Mouse (Mus musculus): ENCODE results near the gene Aen. TPM values are rescaled to one million over a fixed set of nuclear protein-coding genes. Genes with fewer than 3 reads are reported as not detected.

Gene Aen
- polyA plus RNA-seq, 1 experiment: 41.8 TPM

DNA sequence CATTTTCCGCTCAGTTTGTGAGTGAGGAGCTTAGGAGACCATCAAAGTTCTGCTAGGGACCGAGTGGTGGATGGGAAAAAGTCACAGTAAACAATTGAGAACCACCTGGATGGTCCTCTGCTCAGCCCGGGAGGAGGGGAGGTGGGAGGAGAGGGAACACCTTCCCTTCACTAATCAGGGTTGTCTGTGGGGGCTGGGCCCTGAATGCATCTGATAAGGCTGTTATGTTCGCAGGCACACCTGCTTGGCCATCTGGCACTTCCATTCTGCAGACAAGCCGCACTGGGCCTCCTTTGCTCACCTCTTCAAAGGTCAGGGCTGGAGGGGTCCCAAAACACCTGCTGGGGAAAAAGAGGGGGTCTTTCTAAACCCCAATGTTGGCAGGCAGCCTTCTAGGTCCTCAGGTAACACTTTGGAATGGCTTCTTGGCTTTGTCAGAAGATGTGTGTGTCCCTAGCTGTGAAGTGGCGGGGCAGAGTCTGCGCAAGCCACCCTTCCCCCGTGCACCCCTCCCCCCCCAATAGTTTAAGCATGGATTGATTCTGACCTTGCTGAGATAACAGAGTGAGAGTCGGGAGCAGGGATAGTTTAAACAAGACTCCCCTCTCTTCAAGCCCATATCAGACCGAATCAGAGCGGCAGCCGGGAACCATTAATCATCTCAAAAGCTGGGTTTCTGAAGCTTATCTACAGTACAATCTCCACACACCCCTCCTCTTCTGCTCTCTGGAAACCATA lies 30.3 kb upstream of the Aen start:
- TF ChIP-seq CTCF (IDR thresholded peaks at IDR 0.05; ENCODE audit: control insufficient read depth, insufficient read depth, low read length) (no peak), POLR2A (IDR thresholded peaks at IDR 0.05; ENCODE audit: borderline replicate concordance, control insufficient read depth, low read depth, low read length) (no peak)
- Histone ChIP-seq H3K4me1 (ENCODE audit: control insufficient read depth, insufficient read depth, low read length) (peaks cover 1% of the 10 kb centered on the region; the same call in 1 of the 2 replicates), H3K27ac (ENCODE audit: control insufficient read depth, insufficient read depth, low read depth, low read length, poor library complexity) (no peak overlapping the region; the same call in 1 of the 2 replicates), H3K4me3 (replicated peaks; ENCODE audit: control insufficient read depth, low read depth, low read length) (no peak overlapping the region)
- 60% methylated on average over 12 of the region's 12 CpGs for whole genome bisulfite sequencing

DNA sequence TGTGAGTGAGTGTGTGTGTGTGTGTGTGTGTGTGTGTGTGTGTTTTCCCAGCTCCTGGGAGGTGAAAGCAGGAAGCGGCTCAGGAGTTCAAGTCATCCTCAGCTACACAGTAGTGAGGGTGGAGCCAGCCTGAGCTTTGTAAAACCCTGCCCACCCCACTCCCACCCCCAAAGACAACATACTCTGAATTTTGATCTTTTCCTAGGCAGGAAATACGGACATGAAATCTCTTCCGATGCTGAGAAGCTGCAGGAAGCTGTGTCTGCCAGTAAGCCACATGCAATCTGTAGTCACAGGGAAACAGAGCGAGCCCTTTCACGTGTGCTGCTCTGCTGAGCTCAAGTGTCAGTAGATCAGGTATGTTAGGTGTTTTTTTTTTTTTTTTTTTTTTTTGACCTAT lies 26.9 kb upstream of the Aen start:
- no peak overlapping the region for H3K4me3 ChIP-seq (replicated peaks; ENCODE audit: control insufficient read depth, low read depth, low read length)
- no peak for TF ChIP-seq CTCF (IDR thresholded peaks at IDR 0.05; ENCODE audit: control insufficient read depth, insufficient read depth, low read length)
- no peak for TF ChIP-seq POLR2A (IDR thresholded peaks at IDR 0.05; ENCODE audit: borderline replicate concordance, control insufficient read depth, low read depth, low read length)
- H3K27ac ChIP-seq (ENCODE audit: control insufficient read depth, insufficient read depth, low read depth, low read length, poor library complexity): no peak overlapping the region
- H3K4me1 ChIP-seq (ENCODE audit: control insufficient read depth, insufficient read depth, low read length): peaks cover 1% of the 10 kb centered on the region; the same call in 1 of the 2 replicates
- 38% methylated on average over 5 of the region's 5 CpGs for WGBS

DNA sequence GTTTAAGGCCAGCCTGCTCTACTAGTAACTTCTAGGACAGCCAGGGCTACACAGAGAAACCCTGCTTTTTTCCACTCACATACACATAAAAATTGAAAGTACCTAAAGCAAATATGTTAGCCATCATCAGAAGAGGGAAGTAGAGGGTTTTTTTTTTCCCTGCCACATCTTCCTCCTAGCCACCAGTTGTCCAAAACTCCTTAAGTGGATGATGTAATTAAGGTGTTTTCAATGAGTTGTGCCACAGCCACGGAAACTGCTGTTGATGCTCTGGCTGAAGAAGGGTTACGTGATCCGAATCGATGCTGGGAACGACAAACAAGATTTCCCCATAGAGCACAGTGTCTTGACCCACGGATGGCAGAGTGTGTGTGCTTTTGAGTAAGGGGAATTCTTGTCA lies 23.3 kb upstream of the Aen start:
- Histone ChIP-seq H3K4me1 (ENCODE audit: control insufficient read depth, insufficient read depth, low read length) (no peaks in the 10 kb centered on the region), H3K27ac (ENCODE audit: control insufficient read depth, insufficient read depth, low read depth, low read length, poor library complexity) (no peak overlapping the region), H3K4me3 (replicated peaks; ENCODE audit: control insufficient read depth, low read depth, low read length) (no peak overlapping the region)
- TF ChIP-seq CTCF (IDR thresholded peaks at IDR 0.05; ENCODE audit: control insufficient read depth, insufficient read depth, low read length): no peak
- no peak for TF ChIP-seq POLR2A (IDR thresholded peaks at IDR 0.05; ENCODE audit: borderline replicate concordance, control insufficient read depth, low read depth, low read length)
- 19% methylated on average over 6 of the region's 6 CpGs for WGBS

DNA sequence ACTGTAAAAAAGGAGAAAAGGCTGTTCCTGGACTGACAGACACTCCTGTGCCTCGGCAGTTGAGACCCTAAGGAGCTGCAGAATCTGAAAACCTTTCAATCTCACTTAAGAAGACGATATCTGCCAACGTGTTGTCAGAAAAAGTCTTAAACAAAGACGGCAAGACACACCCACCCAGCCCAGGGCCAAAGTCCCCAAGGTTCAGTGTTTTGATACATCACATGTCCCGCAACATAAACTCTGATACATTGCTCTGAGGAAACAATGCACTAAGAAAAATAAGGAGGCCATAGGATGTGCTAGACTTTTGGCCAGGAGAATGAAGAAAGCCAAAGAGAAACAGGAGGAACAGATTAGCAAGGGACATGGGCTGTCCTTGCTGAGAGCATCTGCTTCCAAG lies 22.8 kb upstream of the Aen start:
- no peak for TF ChIP-seq CTCF (IDR thresholded peaks at IDR 0.05; ENCODE audit: control insufficient read depth, insufficient read depth, low read length)
- no peak for TF ChIP-seq POLR2A (IDR thresholded peaks at IDR 0.05; ENCODE audit: borderline replicate concordance, control insufficient read depth, low read depth, low read length)
- no peak overlapping the region for H3K4me3 ChIP-seq (replicated peaks; ENCODE audit: control insufficient read depth, low read depth, low read length)
- H3K27ac ChIP-seq (ENCODE audit: control insufficient read depth, insufficient read depth, low read depth, low read length, poor library complexity): no peak overlapping the region
- 69% methylated on average over 5 of the region's 5 CpGs for WGBS
- no peaks in the 10 kb centered on the region for H3K4me1 ChIP-seq (ENCODE audit: control insufficient read depth, insufficient read depth, low read length)

DNA sequence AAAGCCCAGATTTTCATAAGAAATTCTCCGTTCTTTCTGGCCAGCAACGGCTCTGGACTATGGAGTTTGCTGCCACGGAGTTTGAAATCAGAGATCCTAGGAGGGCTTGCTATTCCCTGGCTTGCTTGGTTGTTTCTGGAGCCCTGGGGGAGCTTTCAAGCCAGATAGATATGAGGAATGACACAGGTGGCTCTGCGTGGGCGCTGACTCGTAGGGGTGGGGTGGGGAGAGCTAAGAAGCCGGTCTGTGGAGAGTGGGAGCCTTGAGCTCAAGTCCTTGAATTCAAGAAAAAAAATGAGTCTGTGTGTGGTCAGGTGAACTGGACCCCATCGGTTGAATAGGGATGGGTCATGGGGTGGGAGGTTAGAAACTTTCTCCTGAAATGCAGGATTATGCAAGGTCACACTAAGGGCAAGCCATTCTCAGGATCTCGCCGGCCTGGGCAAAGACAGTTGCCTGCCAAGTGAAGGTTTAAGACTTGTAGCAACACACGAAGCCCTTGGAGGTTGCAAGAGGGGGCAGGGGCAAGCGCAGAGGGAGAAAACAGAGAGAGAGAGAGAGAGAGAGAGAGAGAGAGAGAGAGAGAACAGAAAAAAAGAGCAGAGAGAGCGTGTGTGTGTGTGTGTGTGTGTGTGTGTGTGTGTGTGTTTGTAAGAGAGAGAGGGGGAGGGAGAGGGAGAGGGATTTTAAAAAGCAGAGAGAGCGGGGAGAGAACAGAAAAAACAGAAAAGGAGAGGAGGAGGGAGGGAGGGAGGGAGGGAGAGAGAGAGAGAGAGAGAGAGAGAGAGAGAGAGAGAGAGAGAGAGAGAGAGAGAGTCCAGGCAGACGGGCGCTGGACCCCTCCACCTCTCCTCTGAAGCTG lies 13.8 kb upstream of the Aen start:
- TF ChIP-seq POLR2A (IDR thresholded peaks at IDR 0.05; ENCODE audit: borderline replicate concordance, control insufficient read depth, low read depth, low read length) (no peak), CTCF (IDR thresholded peaks at IDR 0.05; ENCODE audit: control insufficient read depth, insufficient read depth, low read length) (no peak)
- WGBS: 26% methylated on average over 16 of the region's 16 CpGs
- no peak overlapping the region for H3K27ac ChIP-seq (ENCODE audit: control insufficient read depth, insufficient read depth, low read depth, low read length, poor library complexity)
- H3K4me3 ChIP-seq (replicated peaks; ENCODE audit: control insufficient read depth, low read depth, low read length): no peak overlapping the region
- H3K4me1 ChIP-seq (ENCODE audit: control insufficient read depth, insufficient read depth, low read length): no peaks in the 10 kb centered on the region

DNA sequence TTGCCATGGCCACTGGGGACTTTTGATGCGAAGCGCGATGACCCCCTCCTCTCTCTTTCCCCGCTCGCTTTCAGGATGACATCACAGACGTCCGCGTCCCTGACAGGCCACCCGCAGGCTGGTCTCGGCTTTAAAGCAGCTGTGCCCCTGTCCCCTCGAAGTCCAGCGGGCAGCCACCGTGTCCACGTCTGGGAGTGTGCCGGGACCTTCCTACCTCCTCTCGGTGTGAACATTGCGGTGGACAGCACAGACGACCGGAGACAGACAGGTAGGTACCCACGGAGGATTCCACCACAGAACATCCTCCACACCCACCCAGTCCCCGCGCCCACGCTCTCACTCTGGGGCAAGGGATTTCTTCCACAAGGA lies 13.2 kb upstream of the Aen start:
- Histone ChIP-seq H3K27ac (ENCODE audit: control insufficient read depth, insufficient read depth, low read depth, low read length, poor library complexity) (no peak overlapping the region), H3K4me3 (replicated peaks; ENCODE audit: control insufficient read depth, low read depth, low read length) (no peak overlapping the region), H3K4me1 (ENCODE audit: control insufficient read depth, insufficient read depth, low read length) (no peaks in the 10 kb centered on the region)
- TF ChIP-seq CTCF (IDR thresholded peaks at IDR 0.05; ENCODE audit: control insufficient read depth, insufficient read depth, low read length) (no peak), POLR2A (IDR thresholded peaks at IDR 0.05; ENCODE audit: borderline replicate concordance, control insufficient read depth, low read depth, low read length) (no peak)
- WGBS: 4% methylated on average over 23 of the region's 23 CpGs

DNA sequence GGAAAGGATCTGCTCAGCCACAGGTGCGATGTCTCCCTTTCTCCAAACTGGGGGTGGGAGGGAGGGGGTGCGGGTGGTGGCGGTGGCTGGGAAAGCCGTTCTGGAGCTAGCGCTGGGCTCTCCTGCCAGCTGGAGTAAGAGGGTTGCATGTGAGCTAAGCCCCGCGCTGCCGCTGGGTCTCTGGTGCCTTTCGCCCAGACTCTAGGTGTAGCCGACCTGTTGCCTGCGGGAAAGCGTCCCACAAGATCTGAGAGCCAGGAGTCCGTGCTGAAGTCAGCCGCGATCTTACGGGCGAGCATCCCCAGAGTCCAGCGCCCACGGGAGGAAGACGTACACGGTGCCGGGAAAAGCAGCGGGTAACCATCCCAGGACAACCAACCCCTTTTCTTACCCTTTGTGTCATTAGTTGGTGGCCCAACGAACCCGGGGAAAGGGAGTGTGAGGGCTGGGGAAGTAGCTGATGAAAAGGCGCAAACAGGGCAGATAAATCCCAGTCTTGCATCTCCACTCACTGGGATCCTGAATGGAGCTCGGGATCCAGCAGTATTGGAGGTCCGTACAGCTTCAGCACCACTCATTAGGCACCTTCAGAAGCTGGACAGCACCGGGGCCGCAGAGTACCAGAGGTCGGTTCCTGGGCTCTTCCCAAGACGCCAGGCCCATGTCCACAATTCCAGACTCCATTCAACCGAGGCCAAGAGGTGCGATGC lies 12.5 kb upstream of the Aen start:
- no peak overlapping the region for H3K4me3 ChIP-seq (replicated peaks; ENCODE audit: control insufficient read depth, low read depth, low read length)
- 7% methylated on average over 34 of the region's 34 CpGs for WGBS
- no peaks in the 10 kb centered on the region for H3K4me1 ChIP-seq (ENCODE audit: control insufficient read depth, insufficient read depth, low read length)
- no peak for TF ChIP-seq CTCF (IDR thresholded peaks at IDR 0.05; ENCODE audit: control insufficient read depth, insufficient read depth, low read length)
- no peak for TF ChIP-seq POLR2A (IDR thresholded peaks at IDR 0.05; ENCODE audit: borderline replicate concordance, control insufficient read depth, low read depth, low read length)
- no peak overlapping the region for H3K27ac ChIP-seq (ENCODE audit: control insufficient read depth, insufficient read depth, low read depth, low read length, poor library complexity)

DNA sequence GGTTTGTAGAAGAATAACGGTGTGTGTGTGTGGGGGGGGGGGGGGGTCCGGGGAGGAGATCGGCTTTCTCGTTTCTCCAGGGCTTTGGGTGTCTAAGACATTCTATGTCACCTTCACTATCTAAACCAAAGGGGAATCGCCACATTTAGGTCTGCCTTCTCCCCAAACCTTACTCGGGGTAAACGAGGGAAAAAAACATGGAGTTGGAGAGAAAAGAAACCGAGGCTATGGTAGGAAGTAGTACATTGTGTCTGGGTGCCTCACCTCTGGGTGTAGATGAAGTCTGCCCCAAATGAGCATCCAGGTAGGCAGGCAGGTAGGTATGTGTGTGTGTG lies 12.0 kb upstream of the Aen start:
- TF ChIP-seq POLR2A (IDR thresholded peaks at IDR 0.05; ENCODE audit: borderline replicate concordance, control insufficient read depth, low read depth, low read length): no peak
- TF ChIP-seq CTCF (IDR thresholded peaks at IDR 0.05; ENCODE audit: control insufficient read depth, insufficient read depth, low read length): no peak
- 12% methylated on average over 8 of the region's 8 CpGs for WGBS
- H3K4me1 ChIP-seq (ENCODE audit: control insufficient read depth, insufficient read depth, low read length): no peaks in the 10 kb centered on the region
- no peak overlapping the region for H3K4me3 ChIP-seq (replicated peaks; ENCODE audit: control insufficient read depth, low read depth, low read length)
- H3K27ac ChIP-seq (ENCODE audit: control insufficient read depth, insufficient read depth, low read depth, low read length, poor library complexity): no peak overlapping the region

All from bone marrow, adult 2 months (tissue).